Mouse (Mus musculus): Measurements from ENCODE around the gene Naa11. TPM values are rescaled to one million over a fixed set of nuclear protein-coding genes. Genes with fewer than 3 reads are reported as not detected.

Naa11 gene
- polyA plus RNA-seq, 1 experiment from 2014 or later = not detected

Other genes starting within 250 kb of the Naa11 start
- gene Gk2, start 64.6 kb upstream of the Naa11 start, polyA plus RNA-seq (2015; fragmentation: Nextera tagmentation; extraction: Ambion mirVana) = not detected in 2 replicates